Mouse (Mus musculus): ENCODE measurements around the gene Ndst2. TPM values are rescaled to one million over a fixed set of nuclear protein-coding genes. Genes with fewer than 3 reads are reported as not detected.
A peak's percentile ranks its signal among the peaks of the same experiment; 100 is the strongest.
"Not testable (repeated sequence)": the region's sequence is repeated elsewhere in the genome, so short reads cannot be mapped to it uniquely, and the experiment has no call there.

The Ndst2 gene
- polyA plus RNA-seq, 1 experiment from 2014 or later = 22.4 TPM

GRCm38 (mm10) chr14:20713832-20714231 lies 20.5 kb downstream of the Ndst2 start:
- 71% methylated on average over 11 of the region's 11 CpGs for WGBS (ENCODE audit: insufficient replicate concordance)
- ATAC-seq = 0 out of 2 replicates have a peak, but pooled peaks have one; percentile 3
- Histone ChIP-seq H3K27ac (no peak overlapping the region), H3K27me3 (replicated peaks) (no peaks in the 10 kb centered on the region), H3K4me3 (no peak overlapping the region), H3K9ac (no peak overlapping the region), H3K9me3 (replicated peaks) (no peaks in the 10 kb centered on the region), H3K4me2 (no peak overlapping the region), H3K36me3 (peaks cover 86% of the 10 kb centered on the region), H3K4me1 (peaks cover 41% of the 10 kb centered on the region)

DNA sequence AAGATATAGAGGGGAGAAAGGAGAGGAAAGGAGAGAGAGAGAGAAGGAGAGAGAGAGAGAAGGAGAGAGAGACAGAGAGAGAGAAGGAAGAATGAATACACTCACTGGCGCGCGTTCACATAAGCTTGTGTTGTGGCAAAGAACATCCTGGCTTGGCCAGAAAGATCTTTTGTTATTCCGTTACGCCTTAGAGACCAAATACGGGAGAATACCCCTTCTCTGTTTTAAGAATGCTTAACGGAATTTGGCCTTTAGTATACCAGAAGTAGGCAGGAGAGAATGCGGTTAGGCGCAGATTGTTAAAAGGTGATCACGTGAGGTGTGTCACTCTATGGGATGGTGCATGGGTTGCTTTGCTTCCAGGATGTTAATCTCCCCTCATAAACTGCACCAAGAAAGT lies 26.1 kb downstream of the Ndst2 start:
- Histone ChIP-seq H3K27me3 (replicated peaks) (no peaks in the 10 kb centered on the region), H3K4me2 (peak overlapping the region; percentile 99), H3K9me3 (replicated peaks) (no peaks in the 10 kb centered on the region), H3K4me1 (peaks cover 43% of the 10 kb centered on the region), H3K27ac (peak overlapping the region; percentile 87), H3K36me3 (peaks cover 48% of the 10 kb centered on the region), H3K4me3 (peak overlapping the region; percentile 91), H3K9ac (peak overlapping the region; percentile 95)
- WGBS (ENCODE audit: insufficient replicate concordance) = 27% methylated on average over 10 of the region's 10 CpGs
- no peak for ATAC-seq

DNA sequence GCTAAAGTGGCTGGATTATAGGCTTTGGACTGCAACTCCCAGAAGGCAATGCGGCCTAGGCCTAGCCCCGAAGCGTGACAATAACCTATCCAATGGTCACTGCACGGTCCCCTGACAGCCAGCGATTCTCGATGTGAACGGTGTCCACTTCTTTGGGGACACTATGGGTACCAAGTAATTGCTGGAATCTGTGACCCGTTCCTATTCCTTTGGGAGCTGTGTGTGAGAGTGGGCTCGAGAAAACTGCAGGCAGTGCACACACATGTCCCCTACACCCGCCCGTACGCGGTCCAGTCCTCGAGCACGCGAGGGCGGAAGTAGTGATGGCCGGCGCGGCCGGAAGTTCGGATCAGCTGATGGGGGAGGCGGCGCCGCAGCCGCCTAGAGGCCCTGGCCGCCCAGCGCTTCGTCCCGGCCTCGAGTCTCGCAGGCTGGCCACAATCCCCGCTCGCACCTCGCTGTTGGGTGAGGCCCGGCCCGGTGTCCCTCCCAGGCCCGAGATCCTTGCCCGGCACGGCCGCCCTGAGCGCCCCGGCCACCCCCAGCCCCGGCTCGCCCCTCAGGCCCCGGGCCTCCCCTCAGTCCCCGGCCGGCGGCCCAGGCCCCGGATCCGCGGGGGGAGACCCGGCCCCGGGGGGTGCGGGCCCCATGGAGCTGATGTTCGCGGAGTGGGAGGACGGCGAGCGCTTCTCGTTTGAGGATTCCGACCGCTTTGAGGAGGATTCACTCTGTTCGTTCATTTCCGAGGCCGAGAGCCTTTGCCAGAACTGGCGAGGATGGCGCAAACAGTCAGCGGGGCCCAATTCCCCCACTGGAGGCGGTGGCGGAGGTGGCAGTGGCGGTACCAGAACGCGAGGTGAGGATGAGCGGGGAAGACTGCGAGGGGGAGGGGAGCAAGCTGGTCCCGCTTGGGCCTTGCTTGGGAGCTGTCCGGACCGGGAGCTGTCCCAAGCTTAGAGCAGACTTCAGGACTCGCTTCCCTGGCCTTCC lies 26.9 kb downstream of the Ndst2 start, which contains the start of gene Zswim8:
TSS of gene Zswim8 (plus strand) at position 352 of the 990 bp plus-strand sequence.
- ATAC-seq = peak; percentile 89
- Histone ChIP-seq H3K4me1 (peaks cover 40% of the 10 kb centered on the region), H3K4me3 (peak within 1 kb of the TSS; percentile 91), H3K27me3 (replicated peaks) (no peaks in the 10 kb centered on the region), H3K36me3 (peaks cover 40% of the 10 kb centered on the region), H3K4me2 (peak within 1 kb of the TSS; percentile 99), H3K9me3 (replicated peaks) (no peaks in the 10 kb centered on the region), H3K9ac (peak within 1 kb of the TSS; percentile 95), H3K27ac (peak within 1 kb of the TSS; percentile 87)
- WGBS (ENCODE audit: insufficient replicate concordance) = under 1% methylated on average over 71 of the region's 80 CpGs

GRCm38 (mm10) chr14:20703461-20703860 lies 30.9 kb downstream of the Ndst2 start:
- H3K4me2 ChIP-seq = peak overlapping the region; percentile 79
- WGBS (ENCODE audit: insufficient replicate concordance) = 6% methylated on average over 8 of the region's 8 CpGs
- H3K27me3 ChIP-seq (replicated peaks); ATAC-seq; H3K9me3 ChIP-seq (replicated peaks): not testable (repeated sequence)
- peak overlapping the region; percentile 92 for H3K27ac ChIP-seq
- H3K4me1 ChIP-seq = peaks cover 58% of the 10 kb centered on the region
- H3K9ac ChIP-seq = peak overlapping the region; percentile 87
- H3K4me3 ChIP-seq = peak overlapping the region; percentile 92
- peaks cover 37% of the 10 kb centered on the region for H3K36me3 ChIP-seq

GRCm38 (mm10) chr14:20702741-20703381 lies 31.5 kb downstream of the Ndst2 start, which contains the start of gene Chchd1:
Chchd1 (plus strand) TSS chr14:20703006.
- H3K4me2 ChIP-seq = peak within 1 kb of the TSS; percentile 79
- H3K27me3 ChIP-seq (replicated peaks) = no peaks in the 10 kb centered on the region
- H3K9me3 ChIP-seq (replicated peaks) = no peaks in the 10 kb centered on the region
- H3K27ac ChIP-seq = peak within 1 kb of the TSS; percentile 92
- ATAC-seq = peak; percentile 81
- peaks cover 58% of the 10 kb centered on the region for H3K4me1 ChIP-seq
- H3K36me3 ChIP-seq = peaks cover 43% of the 10 kb centered on the region
- WGBS (ENCODE audit: insufficient replicate concordance) = 1% methylated on average over 61 of the region's 61 CpGs
- peak within 1 kb of the TSS; percentile 87 for H3K9ac ChIP-seq
- H3K4me3 ChIP-seq = peak within 1 kb of the TSS; percentile 92

GRCm38 (mm10) chr14:20702096-20702740 lies 32.1 kb downstream of the Ndst2 start:
- peak overlapping the region; percentile 87 for H3K9ac ChIP-seq
- H3K27ac ChIP-seq = peak overlapping the region; percentile 92
- peak overlapping the region; percentile 79 for H3K4me2 ChIP-seq
- peak overlapping the region; percentile 92 for H3K4me3 ChIP-seq
- WGBS (ENCODE audit: insufficient replicate concordance) = 11% methylated on average over 15 of the region's 15 CpGs
- peak; percentile 27 for ATAC-seq
- no peaks in the 10 kb centered on the region for H3K9me3 ChIP-seq (replicated peaks)
- peaks cover 47% of the 10 kb centered on the region for H3K36me3 ChIP-seq
- peaks cover 64% of the 10 kb centered on the region for H3K4me1 ChIP-seq
- H3K27me3 ChIP-seq (replicated peaks) = no peaks in the 10 kb centered on the region

- peaks cover 68% of the 10 kb centered on the region for H3K4me1 ChIP-seq
- peaks cover 51% of the 10 kb centered on the region for H3K36me3 ChIP-seq
- H3K9me3 ChIP-seq (replicated peaks) = no peaks in the 10 kb centered on the region
- 65% methylated on average over 8 of the region's 8 CpGs for WGBS (ENCODE audit: insufficient replicate concordance)
- peak overlapping the region; percentile 92 for H3K4me3 ChIP-seq
- H3K27ac ChIP-seq = no peak overlapping the region
- peak overlapping the region; percentile 87 for H3K9ac ChIP-seq
- H3K27me3 ChIP-seq (replicated peaks) = no peaks in the 10 kb centered on the region
- peak overlapping the region; percentile 79 for H3K4me2 ChIP-seq
- ATAC-seq = no peak
These were observed 32.8 kb downstream of the Ndst2 start for GRCm38 (mm10) chr14:20701554-20701953.

GRCm38 (mm10) chr14:20700362-20700761 lies 34.0 kb downstream of the Ndst2 start:
- H3K36me3 ChIP-seq = peaks cover 54% of the 10 kb centered on the region
- ATAC-seq = no peak
- no peak overlapping the region for H3K27ac ChIP-seq
- H3K4me3 ChIP-seq = no peak overlapping the region
- no peaks in the 10 kb centered on the region for H3K27me3 ChIP-seq (replicated peaks)
- peaks cover 75% of the 10 kb centered on the region for H3K4me1 ChIP-seq
- no peak overlapping the region for H3K4me2 ChIP-seq
- no peak overlapping the region for H3K9ac ChIP-seq
- WGBS (ENCODE audit: insufficient replicate concordance) = 90% methylated on average over 3 of the region's 3 CpGs
- no peaks in the 10 kb centered on the region for H3K9me3 ChIP-seq (replicated peaks)

DNA sequence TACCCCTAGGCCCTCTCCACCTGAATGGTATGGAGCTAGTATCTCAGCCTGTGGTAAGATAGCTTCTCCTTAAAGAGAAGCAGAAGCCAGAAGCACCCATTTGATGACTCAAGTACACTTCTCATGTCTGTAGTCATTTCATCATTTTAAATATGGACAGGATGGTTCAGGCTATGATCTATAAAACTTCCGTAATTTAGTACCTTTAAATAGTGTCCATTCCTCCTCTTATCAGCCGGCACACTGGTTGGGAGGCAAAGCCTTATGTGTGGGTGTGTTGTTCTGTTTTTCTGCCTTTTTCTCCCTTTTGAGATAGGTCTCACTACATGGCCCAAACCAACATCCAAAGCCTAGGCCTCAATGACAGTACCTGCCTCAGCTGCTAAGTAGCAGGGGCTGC lies 35.8 kb downstream of the Ndst2 start:
- no peak overlapping the region for H3K27ac ChIP-seq
- no peak for ATAC-seq
- H3K27me3 ChIP-seq (replicated peaks) = no peaks in the 10 kb centered on the region
- 52% methylated on average over 2 of the region's 2 CpGs for WGBS (ENCODE audit: insufficient replicate concordance)
- peaks cover 50% of the 10 kb centered on the region for H3K36me3 ChIP-seq
- no peaks in the 10 kb centered on the region for H3K9me3 ChIP-seq (replicated peaks)
- no peak overlapping the region for H3K9ac ChIP-seq
- peak overlapping the region; percentile 14; the same call in 1 of the 2 replicates for H3K4me2 ChIP-seq
- H3K4me3 ChIP-seq = no peak overlapping the region
- H3K4me1 ChIP-seq = peaks cover 79% of the 10 kb centered on the region

DNA sequence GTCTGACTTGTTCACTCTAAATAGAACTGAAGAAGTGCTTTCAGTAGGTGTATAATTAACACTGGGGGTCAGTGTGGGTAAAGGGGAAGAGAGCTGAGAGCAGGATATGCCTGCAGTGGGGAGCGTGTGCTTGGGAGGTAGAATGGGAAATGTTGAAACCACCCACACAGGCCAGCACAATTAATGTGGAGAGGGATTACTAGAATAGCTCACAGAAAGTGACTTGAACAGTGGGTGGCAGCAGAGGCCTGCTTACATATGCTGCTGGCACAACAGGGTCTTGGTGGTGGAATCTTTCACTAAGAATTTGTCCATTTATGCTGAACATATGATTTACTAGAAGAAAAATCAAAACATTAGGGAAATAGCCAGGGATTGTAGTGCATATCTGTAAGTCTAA lies 37.4 kb downstream of the Ndst2 start:
- Histone ChIP-seq H3K9me3 (replicated peaks) (no peaks in the 10 kb centered on the region), H3K4me2 (peak overlapping the region; percentile 90), H3K4me3 (0 out of 2 replicates have a peak overlapping the region, but pooled peaks have one; percentile 94), H3K9ac (no peak overlapping the region), H3K27me3 (replicated peaks) (no peaks in the 10 kb centered on the region), H3K27ac (no peak overlapping the region), H3K4me1 (peaks cover 77% of the 10 kb centered on the region), H3K36me3 (peaks cover 65% of the 10 kb centered on the region)
- no peak for ATAC-seq
- WGBS (ENCODE audit: insufficient replicate concordance) = 26% methylated on average over 1 of the region's 1 CpGs

- WGBS (ENCODE audit: insufficient replicate concordance) = 21% methylated on average over 27 of the region's 27 CpGs
- H3K4me2 ChIP-seq = peak overlapping the region; percentile 90
- ATAC-seq = no peak
- peaks cover 67% of the 10 kb centered on the region for H3K4me1 ChIP-seq
- peaks cover 76% of the 10 kb centered on the region for H3K36me3 ChIP-seq
- H3K27ac ChIP-seq = peak overlapping the region; percentile 96
- H3K27me3 ChIP-seq (replicated peaks) = no peaks in the 10 kb centered on the region
- no peaks in the 10 kb centered on the region for H3K9me3 ChIP-seq (replicated peaks)
- H3K9ac ChIP-seq = peak overlapping the region; percentile 94
- peak overlapping the region; percentile 94 for H3K4me3 ChIP-seq
These were observed 38.4 kb downstream of the Ndst2 start for GRCm38 (mm10) chr14:20695761-20696520.
